Mouse (Mus musculus): ENCODE measurements around the gene Pacsin3.
"Not testable (repeated sequence)": the region's sequence is repeated elsewhere in the genome, so short reads cannot be mapped to it uniquely, and the experiment has no call there.

Pacsin3 gene

DNA sequence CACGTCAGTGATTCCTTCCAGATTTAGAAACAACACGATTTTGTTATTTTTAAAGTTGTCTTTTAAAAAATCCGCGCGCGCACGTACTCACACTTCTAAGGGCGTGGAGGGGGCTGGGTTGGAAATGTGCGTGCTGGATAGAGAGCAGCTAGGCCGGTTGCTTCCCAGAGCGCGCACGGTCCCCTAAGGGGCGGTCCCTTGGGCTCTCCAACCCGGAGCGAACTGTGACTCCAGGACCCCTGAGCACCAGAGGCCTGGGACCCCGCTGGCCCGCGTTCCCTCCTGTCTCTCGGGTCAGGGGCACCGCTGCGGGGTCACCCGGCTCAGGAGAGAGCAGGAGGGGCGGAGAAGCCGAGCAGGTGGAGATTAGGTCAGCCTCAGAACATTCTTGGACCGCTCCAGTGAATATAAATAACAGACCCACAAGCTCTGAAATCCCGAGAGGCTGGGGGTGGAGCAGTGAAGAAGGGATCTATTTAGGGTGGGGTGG, at the start of gene Pacsin3:
Gene Pacsin3, plus strand, starts transcription at position 294 of the 490 bp plus-strand sequence.
- peak; percentile 28 to 50 for DNase-seq

DNA sequence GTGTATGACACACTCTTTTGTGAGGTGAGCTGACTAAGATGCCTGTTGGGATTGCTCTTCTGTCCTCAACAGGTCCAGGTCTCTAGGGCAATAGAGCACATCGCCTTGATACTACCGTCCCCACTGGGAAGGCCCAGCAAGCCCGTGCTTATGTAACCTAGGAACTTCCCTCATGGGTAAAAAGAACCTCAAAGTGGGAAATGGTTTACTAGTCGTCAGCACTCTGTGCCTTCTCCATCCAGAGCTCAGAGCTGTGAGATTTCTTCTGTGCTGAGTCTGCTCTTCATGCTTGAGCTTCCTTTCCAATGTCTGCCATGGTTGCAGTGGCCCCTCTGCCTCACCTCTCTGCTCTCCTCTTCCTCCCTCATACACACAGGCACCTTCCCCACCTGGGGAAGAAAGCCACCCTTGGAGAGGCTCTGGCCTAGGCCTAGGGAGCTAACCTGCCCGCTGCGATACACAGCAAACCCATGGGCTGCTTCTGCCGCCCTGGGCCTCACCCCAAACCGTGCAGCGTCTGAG, 49.4 kb upstream of the Pacsin3 start:
- no peak for DNase-seq

DNA sequence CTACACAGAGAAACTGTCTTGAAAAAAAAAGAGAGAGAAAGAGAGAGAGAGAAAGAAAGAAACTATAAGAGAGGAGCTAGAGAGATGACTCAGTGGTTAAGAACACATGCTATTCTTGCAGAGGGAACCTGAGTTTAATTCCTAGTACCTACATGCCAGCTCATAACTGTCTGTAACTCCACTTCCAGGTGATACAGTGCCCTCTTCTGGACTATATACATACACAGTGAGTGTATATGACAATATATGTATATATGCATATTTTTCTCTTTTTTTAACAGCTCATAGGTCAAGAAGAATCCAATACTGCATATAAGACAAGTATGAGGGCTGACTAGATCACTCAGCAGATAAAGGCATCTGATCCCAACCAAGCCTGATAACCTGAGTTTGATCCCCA, 42.4 kb upstream of the Pacsin3 start:
- no peak for DNase-seq

DNA sequence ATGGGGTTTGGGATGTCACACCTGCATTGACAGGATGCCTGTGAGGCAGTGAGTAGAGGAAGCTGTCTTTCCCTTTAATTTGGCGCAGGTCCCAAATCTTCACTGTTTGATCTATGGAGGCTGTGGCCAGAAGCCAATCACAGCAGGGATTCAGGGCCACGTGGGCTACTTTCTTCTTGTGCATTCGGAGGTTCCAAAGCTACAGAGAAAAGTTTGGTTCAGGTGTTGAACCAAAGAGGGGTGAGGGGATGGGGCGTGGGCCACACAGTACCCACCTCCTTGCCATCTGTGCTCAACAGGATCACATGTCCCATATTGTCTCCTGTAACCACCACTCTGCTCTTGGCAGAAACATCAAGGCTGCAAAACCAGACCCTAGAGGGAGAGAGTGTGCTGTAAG, 38.7 kb upstream of the Pacsin3 start:
- no peak for DNase-seq

DNA sequence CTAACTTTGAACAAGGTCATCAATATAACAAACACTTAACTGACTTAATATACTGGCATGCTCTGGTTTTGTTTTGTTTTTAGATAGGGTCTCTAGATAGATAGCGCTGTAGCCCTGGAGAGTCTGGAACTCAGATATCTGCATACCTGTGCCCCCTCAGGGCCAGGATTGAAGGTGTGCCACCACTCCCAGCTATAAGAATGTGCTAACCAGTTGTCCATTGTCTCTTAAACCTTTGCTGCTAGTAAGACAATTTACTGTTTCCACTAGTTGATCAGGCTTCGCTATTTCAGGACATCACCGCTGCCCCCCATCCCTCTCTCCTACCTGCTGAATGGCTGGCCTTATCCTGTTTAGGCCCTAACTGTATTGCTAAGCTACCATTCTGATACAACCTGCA, 35.3 kb upstream of the Pacsin3 start:
- DNase-seq: no peak

DNA sequence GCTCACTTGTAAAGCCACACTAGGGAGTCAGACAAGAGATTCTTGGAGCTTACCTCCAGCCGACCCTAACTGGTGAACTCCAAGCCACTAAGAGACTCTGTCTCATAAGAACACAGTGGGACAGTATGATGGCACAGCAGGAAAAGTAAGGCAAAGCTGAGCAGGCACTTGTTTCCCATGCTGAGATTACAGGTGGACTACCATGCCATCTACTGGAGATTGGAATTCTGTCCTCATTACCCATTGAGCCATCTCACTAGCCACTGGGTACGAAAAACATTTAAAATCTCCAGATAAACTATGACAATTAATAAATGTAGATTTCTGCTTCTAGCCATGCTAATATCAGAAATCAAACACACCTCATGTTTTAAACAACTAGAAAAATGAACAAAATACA, 32.1 kb upstream of the Pacsin3 start:
- DNase-seq: no peak

DNA sequence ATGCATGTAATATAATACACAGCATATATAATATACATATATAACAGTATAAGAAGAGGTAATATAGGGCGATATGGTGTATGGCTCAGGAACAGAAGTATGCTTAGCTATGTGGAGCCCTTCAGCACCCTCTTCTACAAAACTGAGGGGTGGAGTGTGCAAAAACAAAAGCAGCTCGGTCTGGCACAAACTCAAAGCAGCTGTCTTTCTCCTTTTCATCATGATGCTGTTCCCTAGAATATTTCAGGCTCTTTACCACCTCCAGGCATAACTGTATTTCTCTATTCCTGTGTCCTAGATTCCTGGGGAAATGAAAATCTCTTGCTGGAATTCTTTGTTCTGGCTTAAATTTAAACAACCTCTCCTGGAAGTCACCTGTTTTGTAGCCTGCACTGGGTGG, 26.0 kb upstream of the Pacsin3 start:
- DNase-seq: no peak

DNA sequence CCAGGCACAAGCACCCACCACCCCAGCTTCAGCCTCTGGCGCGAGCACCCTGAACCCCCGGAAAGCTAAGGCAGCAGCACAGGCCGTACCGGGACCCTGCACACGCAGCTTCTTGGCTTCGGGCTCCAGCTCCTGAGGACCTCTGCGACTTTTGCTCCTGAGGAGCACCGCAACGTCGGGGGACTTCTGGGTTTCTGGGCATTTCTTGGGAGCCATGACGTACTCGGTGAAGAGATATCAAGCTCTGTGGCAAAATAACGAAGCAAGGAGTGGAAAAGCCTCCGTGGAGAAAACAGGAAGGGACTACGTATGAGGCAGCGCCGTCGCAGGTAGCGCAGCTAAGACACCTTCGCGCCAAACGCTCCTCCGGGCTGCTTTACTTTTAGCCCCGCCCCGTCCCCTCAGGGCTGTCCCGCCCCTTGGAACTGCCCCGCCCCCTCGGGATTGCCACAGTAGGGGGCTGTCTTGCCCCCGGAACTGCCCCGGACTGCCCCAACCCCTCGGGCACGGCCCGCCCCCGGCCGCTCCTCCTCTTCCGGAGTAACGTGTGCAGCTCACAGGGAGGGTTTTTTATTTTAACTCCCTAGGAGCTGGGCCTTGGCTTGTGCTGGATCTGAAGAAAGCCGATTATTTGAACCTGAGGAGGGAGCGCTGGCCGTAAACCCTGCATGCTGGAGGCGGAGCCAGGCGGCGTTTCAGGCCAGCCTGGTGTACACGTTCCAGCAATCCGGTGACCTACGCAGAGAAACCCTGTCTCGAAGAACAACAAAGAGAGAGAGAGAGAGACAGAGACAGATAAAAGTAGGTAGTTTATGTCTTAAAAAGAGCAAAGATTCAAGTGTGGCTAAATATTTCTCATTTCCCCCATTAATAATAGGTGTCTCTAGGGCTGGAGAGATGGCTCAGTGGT, 18.9 kb upstream of the Pacsin3 start, which contains the start of gene Ddb2:
Gene Ddb2, minus strand, starts transcription at position 382 of the 910 bp plus-strand sequence.
- peak; percentile 95 to 98 for DNase-seq

DNA sequence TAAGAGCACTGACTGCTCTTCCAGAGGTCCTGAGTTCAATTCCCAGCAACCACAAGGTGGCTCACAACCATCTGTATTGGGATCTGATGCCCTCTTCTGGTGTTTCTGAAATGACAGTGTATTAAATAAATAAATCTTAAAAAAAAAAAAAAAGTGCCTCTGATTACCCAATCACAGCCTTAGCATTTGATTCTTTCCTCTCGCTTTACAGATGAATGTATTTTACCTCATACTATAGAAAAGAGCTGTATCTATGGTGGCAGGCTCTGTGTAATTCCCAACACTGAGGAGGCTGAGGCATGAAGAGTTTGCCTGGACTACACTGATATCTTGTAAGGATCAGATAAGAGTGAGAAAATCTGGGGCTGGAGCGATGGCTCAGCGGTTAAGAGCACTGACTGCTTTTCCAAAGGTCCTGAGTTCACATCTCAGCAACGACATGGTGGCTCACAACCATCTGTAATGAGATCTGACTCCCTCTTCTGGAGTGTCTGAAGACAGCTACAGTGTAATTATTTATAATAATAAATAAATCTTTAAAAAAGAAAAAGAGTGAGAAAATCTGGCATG, 18.2 kb upstream of the Pacsin3 start:
- not testable (repeated sequence) for DNase-seq

DNA sequence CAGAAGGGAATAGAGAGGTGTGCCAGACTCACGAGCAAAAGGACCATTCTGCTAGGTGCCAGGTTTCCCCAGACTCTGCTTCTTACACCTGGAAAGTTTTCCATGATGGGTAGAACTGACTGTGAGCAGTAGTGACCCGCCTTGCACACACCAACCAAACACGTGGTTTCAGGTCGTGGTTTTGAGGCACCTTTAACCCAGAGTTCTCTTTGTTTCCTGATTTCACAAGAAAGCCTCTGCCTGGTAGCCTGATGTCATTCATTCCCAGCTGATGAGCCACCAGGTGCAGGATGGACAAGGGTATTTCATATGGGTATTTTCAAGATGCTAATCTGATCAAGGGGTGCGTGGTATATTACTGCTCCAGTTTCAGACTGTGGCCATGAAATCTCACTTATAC, 13.2 kb upstream of the Pacsin3 start:
- no peak for DNase-seq

DNA sequence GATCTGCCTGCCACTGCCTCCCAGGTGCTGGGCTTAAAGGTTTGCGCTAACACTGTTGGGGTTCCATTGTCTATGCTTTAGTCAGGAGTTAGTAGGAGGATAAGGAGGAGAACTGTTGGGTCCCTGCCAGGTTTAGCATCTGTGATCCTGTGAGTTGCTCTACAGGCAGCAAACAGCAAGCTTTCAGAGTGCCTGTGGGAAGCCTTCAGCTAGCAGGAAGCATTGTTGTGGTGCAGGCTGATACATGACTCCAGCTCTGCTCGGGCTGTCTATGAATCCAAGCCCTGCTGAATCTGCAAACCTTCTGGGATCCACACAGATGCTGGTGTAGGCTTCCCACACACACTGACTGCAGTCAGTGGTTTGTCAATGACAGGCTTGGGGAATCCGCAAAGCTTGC, 12.3 kb upstream of the Pacsin3 start:
- DNase-seq: no peak

DNA sequence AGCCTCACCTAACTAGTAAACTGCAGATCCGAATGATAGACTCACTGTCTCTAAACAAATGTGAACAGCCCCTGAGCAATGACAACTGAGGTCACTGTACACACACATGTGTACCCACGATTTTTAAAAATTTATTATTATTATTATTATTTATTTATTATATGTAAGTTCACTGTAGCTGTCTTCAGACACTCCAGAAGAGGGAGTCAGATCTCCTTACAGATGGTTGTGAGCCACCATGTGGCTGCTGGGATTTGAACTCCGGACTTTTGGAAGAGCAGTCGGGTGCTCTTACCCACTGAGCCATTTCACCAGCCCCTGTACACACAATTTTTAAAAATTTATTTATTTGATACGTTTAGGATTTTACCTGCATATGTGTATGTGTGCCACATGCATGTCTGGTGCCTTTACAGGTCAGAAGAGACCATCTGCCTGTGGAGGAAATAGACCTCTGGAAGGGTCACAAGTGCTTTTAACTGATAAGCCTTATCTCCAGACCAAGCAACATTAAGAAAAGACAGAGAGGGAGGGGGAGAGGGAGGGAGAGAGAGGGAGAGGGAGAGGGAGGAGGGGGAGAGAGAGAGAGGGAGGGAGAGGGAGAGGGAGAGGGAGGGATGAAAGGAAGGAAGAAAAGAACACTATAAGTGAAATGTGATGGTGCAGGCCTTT, 11.1 kb upstream of the Pacsin3 start:
- DNase-seq: no peak

DNA sequence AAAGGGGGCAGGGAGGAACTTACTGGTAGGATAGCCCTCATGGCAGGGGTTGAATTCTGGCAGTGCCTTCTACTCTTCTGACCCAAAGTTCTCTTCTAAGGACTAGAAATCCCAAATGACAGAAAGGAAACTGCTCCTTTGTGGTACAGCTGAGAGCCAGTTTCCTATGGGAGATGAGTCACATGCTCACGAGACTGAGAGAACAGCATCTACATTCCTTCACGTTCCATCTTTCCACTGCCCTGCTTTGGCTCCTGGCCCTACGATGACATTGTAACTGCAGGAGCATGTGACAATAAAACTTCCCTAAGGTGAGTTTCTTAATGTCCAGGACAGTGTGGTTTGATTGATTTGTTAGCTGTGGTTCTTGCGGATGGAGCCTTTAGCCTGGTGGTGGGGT, 7.4 kb upstream of the Pacsin3 start:
- DNase-seq: no peak

DNA sequence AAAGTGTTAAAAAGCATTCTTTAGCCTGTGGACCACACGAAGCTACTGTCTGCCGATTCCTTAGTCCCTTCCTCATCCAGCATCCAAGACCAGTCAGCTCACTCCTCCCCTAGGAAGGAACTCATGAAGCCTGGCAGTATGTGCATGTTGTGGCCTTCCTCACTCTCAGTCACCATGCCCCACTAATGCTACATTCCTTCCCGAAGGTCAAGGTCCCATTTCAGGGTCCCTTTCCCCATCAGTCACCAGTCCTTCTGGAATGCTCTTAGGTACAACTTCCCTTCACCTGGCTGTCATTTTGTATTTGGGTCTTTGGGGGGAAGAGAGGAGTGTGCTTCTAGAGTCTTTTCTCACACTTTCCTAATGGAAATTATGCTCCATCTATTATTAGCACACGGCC, 3.8 kb upstream of the Pacsin3 start:
- DNase-seq: no peak

DNA sequence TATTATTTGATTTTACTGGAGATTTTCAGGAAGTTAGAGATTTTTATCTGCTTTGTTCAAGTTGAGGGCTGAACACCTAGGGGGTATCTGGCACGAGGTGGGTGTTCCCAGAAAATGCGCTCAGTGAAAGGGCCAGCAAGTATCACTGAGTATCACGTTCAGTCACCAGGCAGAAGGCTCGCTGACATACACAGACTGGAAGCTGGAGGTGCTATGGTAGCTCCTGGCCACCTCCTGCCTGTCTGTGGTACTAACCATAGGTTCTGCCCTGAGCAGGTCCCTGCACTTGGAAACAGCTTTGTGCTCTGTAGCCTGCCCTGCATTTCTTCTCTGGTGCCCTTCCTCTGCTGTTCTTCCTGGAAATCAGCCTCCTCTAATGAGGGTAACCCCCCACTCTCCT, 3.2 kb upstream of the Pacsin3 start:
- DNase-seq: no peak

DNA sequence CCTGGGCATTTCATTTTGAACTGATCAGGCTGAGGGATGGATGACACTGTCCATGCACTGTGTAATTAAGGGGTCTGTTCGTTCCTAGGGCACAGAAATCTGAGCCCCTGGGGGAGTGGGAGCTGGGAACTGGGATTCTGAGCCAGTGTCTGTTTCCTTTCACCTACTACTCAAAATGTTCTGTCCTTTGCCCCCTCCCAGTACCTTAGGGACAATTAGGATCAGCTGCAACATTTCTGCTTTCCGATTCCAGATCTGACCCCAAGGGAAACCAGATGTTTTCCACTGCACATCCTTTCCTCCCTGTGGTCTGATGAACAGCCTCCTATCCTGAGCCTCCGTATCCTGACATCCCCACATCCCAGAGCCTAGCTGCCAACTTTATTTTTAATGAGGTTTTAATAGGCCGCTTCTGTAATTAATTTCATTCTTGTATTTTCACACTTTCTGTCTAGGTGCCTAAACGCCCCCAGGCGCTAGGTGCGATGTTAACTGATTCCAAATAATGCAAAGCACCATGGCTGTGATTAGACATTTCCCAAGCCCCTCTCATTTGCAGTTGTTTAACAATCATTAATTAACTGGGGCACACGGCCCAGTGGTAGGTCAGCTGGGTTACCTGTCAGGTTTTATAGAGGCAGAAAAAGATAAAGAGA, 901 bp upstream of the Pacsin3 start:
- no peak for DNase-seq

DNA sequence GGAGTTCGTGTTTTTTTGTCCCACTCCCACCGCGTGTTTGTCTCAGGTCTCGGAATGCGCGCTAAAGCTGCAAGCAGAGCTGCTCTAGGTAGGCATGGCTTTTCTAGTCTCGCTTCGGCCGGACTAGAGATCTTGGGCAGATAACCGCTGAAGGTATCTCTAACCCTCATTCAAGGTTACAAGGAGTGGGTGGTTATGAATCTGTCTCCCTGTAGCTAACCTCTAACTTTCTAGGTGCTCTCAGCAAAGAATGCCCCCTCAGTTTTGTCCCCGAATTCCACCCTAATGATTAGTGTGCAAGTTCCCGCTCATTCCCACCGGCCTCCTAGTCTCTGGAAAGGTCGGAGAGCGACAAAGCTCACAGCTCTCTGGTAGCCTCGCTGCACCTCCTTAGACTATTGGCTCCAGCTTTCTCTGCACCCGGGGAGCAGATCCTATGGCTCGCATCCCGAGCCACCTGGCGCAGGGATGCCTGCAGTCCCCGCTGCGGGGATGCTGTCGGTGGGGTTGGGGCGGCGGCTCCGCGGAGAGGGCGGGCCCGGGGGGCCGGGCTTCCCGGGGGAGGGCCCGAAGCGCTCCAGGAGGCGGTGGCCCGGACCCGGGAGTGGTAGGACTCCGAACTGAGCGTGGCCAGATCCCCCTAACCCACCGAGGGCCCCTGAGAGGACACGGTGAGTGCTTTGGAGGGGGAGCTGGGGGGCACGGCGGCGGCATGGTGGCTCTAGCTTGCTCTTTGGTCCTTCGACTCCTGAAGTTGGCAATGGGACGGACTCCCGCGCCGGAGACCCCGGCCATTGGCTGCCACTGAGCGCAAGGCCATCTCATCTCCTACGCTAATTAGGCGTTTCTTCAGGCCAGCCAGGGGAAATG, 737 bp downstream of the Pacsin3 start:
- peak; percentile 67 to 87 for DNase-seq

DNA sequence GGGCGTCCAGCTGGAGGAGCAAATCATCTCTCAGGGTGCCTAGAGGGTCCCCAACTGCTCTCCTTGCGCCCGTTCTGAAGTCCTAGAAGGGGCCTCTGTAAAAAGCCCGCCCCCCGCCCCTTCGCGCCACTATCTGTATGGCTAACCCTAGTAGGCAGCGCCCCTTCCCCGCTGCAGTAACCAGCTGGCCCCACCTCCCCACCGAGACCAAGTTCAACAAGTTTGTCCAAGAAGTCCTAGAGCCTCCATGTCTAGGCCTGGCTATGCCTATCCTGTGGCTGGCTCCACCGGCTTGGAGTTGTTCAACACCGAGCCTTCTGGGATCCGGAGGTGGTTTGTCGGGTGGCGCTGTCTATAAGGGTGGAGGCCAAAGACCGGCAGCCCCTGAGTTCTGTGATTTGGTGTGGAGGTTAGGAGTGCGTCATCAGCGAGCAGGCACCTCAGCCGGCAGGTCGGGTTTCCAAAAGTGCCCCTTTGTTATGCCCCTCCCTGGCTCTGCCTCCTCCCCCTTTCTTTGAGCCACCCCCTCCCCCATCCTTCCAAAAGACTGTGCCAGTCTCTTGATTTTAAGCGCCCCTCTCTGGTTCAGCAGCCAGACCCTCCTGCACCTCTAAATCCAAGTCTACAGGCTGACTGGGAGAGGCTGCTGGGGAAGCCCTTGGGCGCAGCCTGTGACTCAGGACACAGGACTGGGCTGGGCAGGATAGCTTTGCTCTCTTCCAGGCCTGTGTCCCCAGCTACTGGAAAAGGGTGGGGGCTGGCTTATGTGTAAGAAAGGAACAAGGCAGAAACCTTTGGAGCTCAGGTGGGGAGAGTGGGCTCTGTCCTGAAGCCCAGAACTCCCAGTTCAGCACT, 1.6 kb downstream of the Pacsin3 start:
- DNase-seq: peak; percentile 58 to 84

DNA sequence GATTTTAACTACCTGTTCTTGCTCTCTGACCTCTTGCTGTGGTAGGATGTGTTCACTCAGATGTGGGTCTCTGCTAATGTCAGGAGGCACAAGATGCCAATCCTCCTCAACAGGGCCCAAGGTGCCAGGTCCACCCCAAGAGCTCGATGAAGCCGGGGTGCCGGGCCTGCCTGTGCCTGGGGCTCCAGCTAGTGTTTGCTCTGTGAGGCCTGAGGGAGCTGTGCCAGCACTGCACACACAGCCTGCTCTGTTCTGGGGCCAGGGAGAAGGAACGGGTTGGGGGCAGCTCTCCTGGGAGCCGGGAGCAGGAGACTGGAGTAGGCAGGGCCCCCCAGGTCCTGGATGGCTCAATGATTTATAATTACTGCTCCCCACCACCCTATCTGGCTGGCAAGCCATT, 2.3 kb downstream of the Pacsin3 start:
- DNase-seq: peak in 1 of 2 experiments; percentile 49

DNA sequence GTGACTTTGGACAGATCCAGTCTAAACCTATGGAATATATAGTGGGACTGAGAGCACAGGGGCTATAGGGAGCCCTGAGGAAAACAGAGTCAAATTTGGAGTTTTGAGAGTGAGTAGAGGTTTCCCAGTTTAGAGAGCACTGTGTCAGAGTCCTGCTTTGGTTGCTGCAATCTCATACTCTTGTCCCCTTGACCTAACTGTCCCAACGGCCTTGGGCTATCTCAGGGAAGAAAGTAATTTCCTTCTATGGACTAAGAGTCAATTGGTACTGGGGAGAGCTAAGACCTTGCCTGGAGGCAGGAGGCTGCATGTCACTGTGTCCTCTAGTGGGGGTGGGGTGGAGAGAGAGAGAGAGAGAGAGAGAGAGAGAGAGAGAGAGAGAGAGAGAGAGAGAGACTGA, 3.1 kb downstream of the Pacsin3 start:
- DNase-seq: peak in 1 of 2 experiments; percentile 14

DNA sequence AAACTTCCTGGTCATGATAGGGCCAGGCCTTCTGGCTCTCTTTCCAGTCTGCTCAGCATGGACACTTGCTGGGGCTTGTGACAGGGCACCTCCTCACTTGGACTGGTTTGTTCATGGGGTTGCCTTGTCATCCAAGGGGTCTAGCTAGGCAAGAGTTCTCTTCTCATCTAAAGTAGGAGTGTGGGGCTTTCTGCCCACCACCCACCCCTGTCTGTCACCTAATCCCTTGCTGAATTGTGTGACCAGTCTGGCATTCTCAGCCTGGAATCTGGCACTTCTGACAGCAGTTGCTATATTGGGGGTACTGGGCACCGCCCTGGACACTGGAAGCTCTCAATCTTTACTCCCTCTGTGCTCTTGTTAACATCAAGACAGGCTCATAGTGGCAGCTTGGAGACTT, 3.7 kb downstream of the Pacsin3 start:
- peak in 1 of 2 experiments; percentile 22 for DNase-seq
